Comparison of ENCODE assay signal across 14 mouse cellular contexts in genomic region chr4:151106468-151106867, GRCm38 (mm10). TPM values are rescaled to one million over a fixed set of nuclear protein-coding genes. Genes with fewer than 3 reads are reported as not detected.
DNase-seq lines count a peak whose midpoint lies in the region; ATAC-seq and TF ChIP-seq lines count a peak whose summit lies in the region.
"Had no signal": no experiment of that assay in that cellular context is flagged by ENCODE, and none has a peak within 500 bp of the region (broad histone marks: within the 10 kb centered on the region; RNA-seq: fewer than 3 reads in every experiment).

No protein-coding gene starts in this region.

- peaks cover 21% of the 10 kb centered on the region for H3K27me3 ChIP-seq in intestine, embryonic 14.5 days (replicated peaks; ENCODE audit: control insufficient read depth, insufficient read depth, low read length)
- H3K27me3 ChIP-seq in intestine, postnatal 0 days (replicated peaks; ENCODE audit: control insufficient read depth, insufficient read depth, low read length) = peaks cover 55% of the 10 kb centered on the region
- H3K27me3 ChIP-seq in forebrain, embryonic 11.5 days (ENCODE audit: control insufficient read depth, insufficient read depth, low read length) = peaks cover 2% of the 10 kb centered on the region; the same call in 1 of the 2 replicates
- peaks cover 8% of the 10 kb centered on the region; the same call in 1 of the 2 replicates for H3K27me3 ChIP-seq in hindbrain, embryonic 12.5 days
- H3K27me3 ChIP-seq in neural tube, embryonic 14.5 days (ENCODE audit: control insufficient read depth, insufficient read depth, low read length) = no peaks in the 10 kb centered on the region

- H3K4me1 ChIP-seq in intestine, embryonic 14.5 days (replicated peaks; ENCODE audit: control insufficient read depth, insufficient read depth, low read length) = peaks cover 5% of the 10 kb centered on the region; the same call in 1 of the 2 replicates
- 0 out of 2 replicates have a peak, but pooled peaks cover 4% of the 10 kb centered on the region for H3K4me1 ChIP-seq in intestine, postnatal 0 days (replicated peaks; ENCODE audit: control insufficient read depth, insufficient read depth, low read length)
- H3K4me1 ChIP-seq in forebrain, embryonic 11.5 days (replicated peaks; ENCODE audit: control insufficient read depth, insufficient read depth, low read length) = peaks cover 8% of the 10 kb centered on the region; the same call in 1 of the 2 replicates
- H3K4me1 ChIP-seq in hindbrain, embryonic 12.5 days = peaks cover 38% of the 10 kb centered on the region
- H3K4me1 ChIP-seq in neural tube, embryonic 14.5 days (ENCODE audit: control insufficient read depth, insufficient read depth, low read length) = peaks cover 43% of the 10 kb centered on the region

- no peaks in the 10 kb centered on the region for H3K36me3 ChIP-seq in intestine, embryonic 14.5 days (ENCODE audit: control insufficient read depth, insufficient read depth, low read length)
- H3K36me3 ChIP-seq in intestine, postnatal 0 days (ENCODE audit: control insufficient read depth, insufficient read depth) = no peaks in the 10 kb centered on the region
- H3K36me3 ChIP-seq in forebrain, embryonic 11.5 days (ENCODE audit: control insufficient read depth, insufficient read depth, low read length) = no peaks in the 10 kb centered on the region
- no peaks in the 10 kb centered on the region for H3K36me3 ChIP-seq in hindbrain, embryonic 12.5 days
- H3K36me3 ChIP-seq in neural tube, embryonic 14.5 days (ENCODE audit: control insufficient read depth, insufficient read depth, low read length) = no peaks in the 10 kb centered on the region

- TF ChIP-seq CTCF in intestine, postnatal 0 days (IDR thresholded peaks at IDR 0.05; ENCODE audit: low read depth) = no peak

- no peak for DNase-seq in intestine, embryonic 14.5 days (ENCODE audit: low spot score)
- no peak for DNase-seq in forebrain, embryonic 11.5 days (ENCODE audit: low spot score)
- no peak for DNase-seq in adrenal gland, postnatal 36 days
- DNase-seq in gastrocnemius, postnatal 4 days (ENCODE audit: low spot score in 2 of 2) = no peak
- DNase-seq: adrenal gland, adult 2 months; kidney, postnatal 10 days; spleen, adult 18-20 months had no signal

- peak overlapping the region; percentile 69; the same call in 1 of the 2 replicates for H3K4me3 ChIP-seq in intestine, embryonic 14.5 days (ENCODE audit: low read depth, low read length)
- no peak overlapping the region for H3K4me3 ChIP-seq in intestine, postnatal 0 days (ENCODE audit: low read depth, low read length)
- H3K4me3 ChIP-seq in forebrain, embryonic 11.5 days (ENCODE audit: low read depth, low read length) = peak overlapping the region; percentile 81
- H3K4me3 ChIP-seq in hindbrain, embryonic 12.5 days = peak overlapping the region; percentile 90
- H3K4me3 ChIP-seq in neural tube, embryonic 14.5 days (ENCODE audit: low read depth, low read length) = peak overlapping the region; percentile 77

- H3K9ac ChIP-seq in intestine, embryonic 14.5 days (ENCODE audit: low read length) = no peak overlapping the region
- H3K9ac ChIP-seq in intestine, postnatal 0 days (ENCODE audit: low read depth, low read length) = no peak overlapping the region
- H3K9ac ChIP-seq in forebrain, embryonic 11.5 days (ENCODE audit: low read length) = peak overlapping the region; percentile 92; the same call in 1 of the 2 replicates
- peak overlapping the region; percentile 42 for H3K9ac ChIP-seq in hindbrain, embryonic 12.5 days
- H3K9ac ChIP-seq in neural tube, embryonic 14.5 days (replicated peaks; ENCODE audit: low read depth, low read length) = peak overlapping the region; percentile 93

- ATAC-seq in intestine, embryonic 14.5 days (replicated peaks; ENCODE audit: low FRiP score, low TSS enrichment, low read depth) = no peak
- no peak for ATAC-seq in intestine, postnatal 0 days
- ATAC-seq in forebrain, embryonic 11.5 days (replicated peaks; ENCODE audit: low FRiP score) = no peak
- ATAC-seq in hindbrain, embryonic 12.5 days (ENCODE audit: low FRiP score) = no peak
- no peak for ATAC-seq in neural tube, embryonic 14.5 days (ENCODE audit: low read depth)

- WGBS in intestine, embryonic 14.5 days = 49% methylated on average over 10 of the region's 10 CpGs
- whole genome bisulfite sequencing in intestine, postnatal 0 days = 49% methylated on average over 10 of the region's 10 CpGs
- 31% methylated on average over 10 of the region's 10 CpGs for WGBS in forebrain, embryonic 11.5 days
- 34% methylated on average over 10 of the region's 10 CpGs for WGBS in hindbrain, embryonic 12.5 days
- 17% methylated on average over 10 of the region's 10 CpGs for WGBS in neural tube, embryonic 14.5 days

- H3K4me2 ChIP-seq in intestine, embryonic 14.5 days (ENCODE audit: low read length) = peak overlapping the region; percentile 100; the same call in 1 of the 2 replicates
- H3K4me2 ChIP-seq in intestine, postnatal 0 days (replicated peaks; ENCODE audit: low read depth) = no peak overlapping the region
- peak overlapping the region; percentile 80 for H3K4me2 ChIP-seq in forebrain, embryonic 11.5 days (ENCODE audit: low read depth, low read length, severe bottlenecking)
- peak overlapping the region; percentile 90 for H3K4me2 ChIP-seq in hindbrain, embryonic 12.5 days (replicated peaks)
- peak overlapping the region; percentile 61 for H3K4me2 ChIP-seq in neural tube, embryonic 14.5 days (ENCODE audit: low read depth, low read length)

- H3K27ac ChIP-seq in intestine, embryonic 14.5 days (ENCODE audit: low read depth) = no peak overlapping the region
- no peak overlapping the region for H3K27ac ChIP-seq in intestine, postnatal 0 days (ENCODE audit: low read depth, low read length)
- H3K27ac ChIP-seq in forebrain, embryonic 11.5 days (ENCODE audit: low read depth, low read length) = no peak overlapping the region
- no peak overlapping the region for H3K27ac ChIP-seq in hindbrain, embryonic 12.5 days
- no peak overlapping the region; the same call in 1 of the 2 replicates for H3K27ac ChIP-seq in neural tube, embryonic 14.5 days (ENCODE audit: low read depth, low read length)

- peaks cover 4% of the 10 kb centered on the region; the same call in 1 of the 2 replicates for H3K9me3 ChIP-seq in intestine, embryonic 14.5 days (ENCODE audit: control insufficient read depth, low read length)
- no peaks in the 10 kb centered on the region for H3K9me3 ChIP-seq in intestine, postnatal 0 days (ENCODE audit: control insufficient read depth)
- no peaks in the 10 kb centered on the region for H3K9me3 ChIP-seq in forebrain, embryonic 11.5 days (ENCODE audit: control insufficient read depth, low read length)
- no peaks in the 10 kb centered on the region for H3K9me3 ChIP-seq in hindbrain, embryonic 12.5 days (replicated peaks)
- H3K9me3 ChIP-seq in neural tube, embryonic 14.5 days (ENCODE audit: control insufficient read depth, low read length) = no peaks in the 10 kb centered on the region

RNA-seq across cellular contexts. Expression of gene Gm13090, which starts 17.1 kb away (rescaled TPM):
- not detected in 2 replicates for polyA plus RNA-seq in intestine, embryonic 14.5 days (2014; fragmentation: Nextera tagmentation; extraction: Ambion mirVana)
- not detected in 2 replicates for polyA plus RNA-seq in intestine, postnatal 0 days (2015; fragmentation: Nextera tagmentation; extraction: Ambion mirVana)
- 0.39 TPM in 1 of 2 replicates, not detected in the other for polyA plus RNA-seq in forebrain, embryonic 11.5 days (2014; fragmentation: Nextera tagmentation; extraction: Ambion mirVana)
- polyA plus RNA-seq in hindbrain, embryonic 12.5 days (2016; fragmentation: Nextera tagmentation; extraction: Ambion mirVana) = not detected in 2 replicates
- polyA plus RNA-seq in neural tube, embryonic 14.5 days (2014; fragmentation: Nextera tagmentation; extraction: Ambion mirVana) = 0.63 and 1.4 TPM in 2 replicates
- total RNA-seq in adrenal gland, postnatal 36 days (2021) = not detected
- total RNA-seq in gastrocnemius, postnatal 4 days (2021) = not detected
- total RNA-seq: adrenal gland, adult 2 months; common myeloid progenitor, adult 5-6 weeks; ES-E14; left cerebral cortex, postnatal 14 days had no signal
- polyA plus RNA-seq: adrenal gland, adult 2 months; lung, embryonic 16.5 days had no signal

RNA-seq across cellular contexts. Expression of gene Vamp3, which starts 48.7 kb away (rescaled TPM):
- 71.5 and 90.5 TPM in 2 replicates for polyA plus RNA-seq in intestine, embryonic 14.5 days (2014; fragmentation: Nextera tagmentation; extraction: Ambion mirVana)
- polyA plus RNA-seq in intestine, postnatal 0 days (2015; fragmentation: Nextera tagmentation; extraction: Ambion mirVana) = 104 and 109 TPM in 2 replicates
- polyA plus RNA-seq in forebrain, embryonic 11.5 days (2014; fragmentation: Nextera tagmentation; extraction: Ambion mirVana) = 96.1 and 109 TPM in 2 replicates
- polyA plus RNA-seq in hindbrain, embryonic 12.5 days (2016; fragmentation: Nextera tagmentation; extraction: Ambion mirVana) = 85.7 and 86.3 TPM in 2 replicates
- polyA plus RNA-seq in neural tube, embryonic 14.5 days (2014; fragmentation: Nextera tagmentation; extraction: Ambion mirVana) = 36.6 and 45.2 TPM in 2 replicates
- total RNA-seq in adrenal gland, postnatal 36 days (2021) = 10 to 100 TPM; 74.9 to 86.0 TPM
- 10 to 100 TPM; 78.8 to 79.1 TPM for total RNA-seq in gastrocnemius, postnatal 4 days (2021)

Comparison
In these comparisons a context has a peak if more than half of its experiments do, and no peak if none do; other contexts are left out.
1. H3K9ac ChIP-seq: peak in forebrain, embryonic 11.5 days (single experiment), hindbrain, embryonic 12.5 days (single experiment) and neural tube, embryonic 14.5 days (single experiment); none in intestine, embryonic 14.5 days (single experiment) and intestine, postnatal 0 days (single experiment).